Mouse (Mus musculus) spleen, postnatal 10 days (tissue): ENCODE data around the gene Olfr102.

Experiments used
- DNase-seq, 2 experiments: peaks; one replicate each; pipeline ENCODE4 v3.0.0; 2021 to 2022; ENCODE audit warnings: low spot score in 2 of 2

The Olfr102 gene

DNA sequence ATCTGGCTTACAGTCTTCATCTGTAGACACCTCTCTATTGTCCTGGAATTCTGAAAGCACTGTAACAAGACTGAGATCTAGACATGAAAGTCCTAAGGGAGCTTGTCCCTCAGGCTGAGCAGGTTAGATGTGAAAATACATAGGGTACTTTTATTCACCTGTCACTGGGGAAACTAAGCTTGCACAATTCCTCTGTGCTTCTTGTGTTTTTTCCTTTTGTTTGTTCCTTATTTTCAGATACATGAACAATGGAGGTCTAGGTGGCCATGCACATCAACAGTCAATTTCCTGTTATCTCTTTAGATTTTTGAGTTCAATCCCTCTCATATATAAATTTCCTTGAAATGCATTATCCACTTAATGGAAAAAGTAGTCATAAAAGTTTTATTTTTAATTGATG is at the start of gene Olfr102:
Gene Olfr102, minus strand, starts transcription at position 101 of the 400 bp plus-strand sequence.
- no peak for DNase-seq

DNA sequence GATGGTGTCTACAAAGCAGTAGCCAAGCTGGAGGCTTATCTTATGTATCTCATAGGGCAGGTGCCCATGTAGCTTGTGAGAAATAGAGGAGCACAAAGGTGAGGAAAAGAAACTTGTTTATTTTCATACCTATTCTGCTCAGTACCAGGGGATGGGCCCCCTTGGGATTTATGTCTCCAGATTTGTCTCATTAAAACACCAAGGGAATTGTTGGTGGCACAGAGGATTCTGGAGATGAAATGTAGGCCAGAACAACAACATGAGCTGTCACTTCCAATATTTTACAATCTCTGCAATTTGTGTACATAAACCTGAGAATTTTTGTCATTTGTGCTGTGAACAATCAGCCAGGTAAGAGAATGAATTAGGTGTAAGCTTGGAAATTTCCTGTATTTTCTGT is 42.4 kb upstream of the Olfr102 start, which contains the start of gene Olfr104-ps:
Gene Olfr104-ps, plus strand, starts transcription at position 301 of the 400 bp plus-strand sequence.
- DNase-seq: no peak

DNA sequence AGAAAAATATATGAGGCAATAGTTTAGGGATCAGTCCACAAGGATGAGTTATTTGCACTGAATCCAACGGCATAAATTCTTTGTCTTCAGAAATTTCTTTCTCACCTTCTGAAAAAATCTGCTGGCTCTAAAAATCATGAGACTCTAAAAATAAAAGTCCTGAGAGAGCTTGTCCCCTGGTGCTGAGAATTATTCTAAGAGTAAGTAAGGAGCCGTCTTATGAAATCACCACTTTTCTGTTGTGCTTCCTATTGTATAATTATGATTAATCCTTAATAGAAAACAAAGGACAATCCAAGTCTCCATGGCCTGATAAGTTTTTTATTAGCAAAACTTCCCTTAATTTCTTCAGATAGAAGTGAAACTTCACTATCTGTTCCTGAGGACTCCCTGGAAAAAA is 22.7 kb upstream of the Olfr102 start, which contains the start of gene Olfr103:
Gene Olfr103, minus strand, starts transcription at position 101 of the 400 bp plus-strand sequence.
- no peak for DNase-seq

DNA sequence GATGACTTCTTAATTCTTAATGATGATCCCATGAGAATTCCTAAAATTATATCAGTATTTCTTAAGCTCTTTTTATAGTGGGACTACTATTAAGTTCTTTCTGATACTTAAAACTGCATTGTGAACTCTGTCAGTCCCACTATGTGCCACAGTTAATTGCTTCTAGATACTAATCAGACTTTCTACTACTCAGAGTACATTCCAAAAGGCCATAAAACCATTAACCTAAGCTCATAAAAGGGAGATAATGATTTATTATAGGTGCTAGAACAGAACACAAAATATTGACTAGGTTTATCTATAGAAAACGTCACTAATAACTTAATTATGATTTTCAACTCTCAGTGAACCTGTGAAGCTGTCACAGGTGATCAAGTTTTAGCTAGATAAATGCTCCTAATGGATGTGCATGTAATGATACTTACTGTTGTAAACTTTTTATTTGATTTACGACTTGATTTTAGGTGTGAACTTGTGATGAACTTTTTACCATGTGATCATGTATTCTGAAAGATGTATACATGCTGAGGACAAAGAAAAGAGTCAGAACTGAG is 6.6 kb downstream of the Olfr102 start:
- DNase-seq: no peak

DNA sequence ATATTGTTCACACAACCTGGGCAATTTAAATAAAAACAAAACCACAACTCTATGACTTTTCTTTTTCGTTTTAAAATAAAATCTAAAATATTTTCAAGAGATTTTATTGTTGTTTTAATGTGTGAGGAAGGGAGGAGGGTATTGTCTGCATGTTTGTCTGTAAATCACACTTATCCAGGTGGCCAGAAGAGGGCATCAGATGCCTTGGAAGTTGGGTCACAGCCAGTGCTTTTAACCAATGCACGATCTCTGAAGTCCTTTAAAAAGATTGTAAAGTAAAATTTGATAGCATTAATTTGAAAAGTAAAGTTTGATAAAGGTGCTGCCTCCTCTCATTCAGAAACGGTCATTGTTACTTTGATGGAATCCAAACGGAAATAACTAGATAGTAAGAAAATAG is 8.4 kb downstream of the Olfr102 start:
- no peak for DNase-seq

DNA sequence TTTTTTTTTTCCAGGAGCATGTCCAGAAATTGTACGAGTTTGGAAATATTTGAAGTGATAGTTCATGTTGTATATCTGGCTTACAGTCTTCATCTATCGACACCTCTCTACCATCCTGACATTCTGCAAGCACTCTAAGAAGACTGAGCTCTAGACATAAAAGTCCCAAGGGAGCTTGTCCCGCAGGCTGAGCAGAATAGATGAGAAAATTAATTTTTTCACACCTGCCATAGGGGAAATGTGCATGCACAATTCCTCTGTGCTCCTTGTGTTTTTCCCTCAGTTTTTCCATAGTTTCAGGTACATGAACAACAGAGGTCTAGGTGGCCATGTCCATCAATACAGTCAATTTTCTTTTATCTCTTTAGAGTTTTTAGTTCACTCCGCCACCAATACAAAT is 12.6 kb downstream of the Olfr102 start, which contains the start of gene Olfr101:
Gene Olfr101, minus strand, starts transcription at position 101 of the 400 bp plus-strand sequence.
- DNase-seq: no peak

DNA sequence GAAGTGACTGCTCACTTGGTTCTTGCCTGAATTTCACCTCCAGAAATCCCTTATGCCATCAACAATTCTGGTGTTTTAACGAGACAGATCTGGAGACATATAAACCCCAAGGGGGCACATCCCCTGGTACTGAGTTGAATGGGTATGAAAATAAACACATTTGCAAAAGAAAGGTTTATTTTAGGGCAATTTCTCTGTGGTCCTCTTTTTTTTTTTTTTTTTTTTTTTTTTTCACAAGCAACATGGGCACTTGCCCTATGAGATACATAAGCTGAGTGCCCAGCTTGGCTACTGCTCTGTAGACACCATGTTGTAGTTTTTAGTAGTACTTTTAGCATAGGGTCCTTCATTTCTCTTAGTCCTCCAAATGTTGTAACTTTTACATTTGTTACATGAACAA is 33.5 kb downstream of the Olfr102 start, which contains the start of gene Olfr99:
Gene Olfr99, minus strand, starts transcription at position 101 of the 400 bp plus-strand sequence.
- DNase-seq: no peak

DNA sequence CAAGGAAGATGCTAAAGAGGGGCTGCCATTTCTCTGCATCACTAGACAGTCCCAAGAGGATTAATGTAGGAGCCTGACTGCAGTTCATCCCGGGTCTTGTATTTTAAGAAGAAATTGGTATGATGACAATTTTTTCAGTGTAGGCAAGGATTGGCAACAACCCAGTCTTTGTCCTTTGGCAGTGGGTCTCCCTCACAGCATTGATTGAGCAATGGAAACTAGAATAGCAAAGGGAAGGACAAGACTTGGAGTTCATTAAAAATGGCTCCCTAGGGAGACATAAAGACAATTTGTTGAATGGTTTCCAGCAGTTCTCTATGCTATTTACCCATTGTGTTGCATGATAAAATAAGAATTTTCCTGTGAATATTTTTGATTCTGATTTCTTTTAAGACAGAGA is 36.5 kb downstream of the Olfr102 start:
- no peak for DNase-seq

DNA sequence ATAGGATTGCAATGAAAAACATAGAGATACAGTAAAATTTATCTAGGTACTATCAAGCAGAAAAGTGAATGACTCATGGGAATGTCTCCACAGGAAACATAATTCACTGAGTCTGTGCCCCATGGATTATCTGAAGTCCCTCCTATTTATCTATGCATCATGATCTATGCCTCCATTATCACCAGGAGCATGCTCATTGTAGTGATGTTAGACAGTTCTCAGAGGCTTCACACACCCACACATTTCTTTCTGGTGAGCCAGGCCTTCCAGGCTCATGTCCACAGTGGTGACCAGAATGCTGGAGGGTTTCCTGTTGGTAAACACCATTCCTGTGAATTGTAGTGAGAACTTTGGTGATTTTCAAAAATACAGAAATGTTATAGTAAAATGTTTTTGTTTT is 40.3 kb downstream of the Olfr102 start:
- no peak for DNase-seq

DNA sequence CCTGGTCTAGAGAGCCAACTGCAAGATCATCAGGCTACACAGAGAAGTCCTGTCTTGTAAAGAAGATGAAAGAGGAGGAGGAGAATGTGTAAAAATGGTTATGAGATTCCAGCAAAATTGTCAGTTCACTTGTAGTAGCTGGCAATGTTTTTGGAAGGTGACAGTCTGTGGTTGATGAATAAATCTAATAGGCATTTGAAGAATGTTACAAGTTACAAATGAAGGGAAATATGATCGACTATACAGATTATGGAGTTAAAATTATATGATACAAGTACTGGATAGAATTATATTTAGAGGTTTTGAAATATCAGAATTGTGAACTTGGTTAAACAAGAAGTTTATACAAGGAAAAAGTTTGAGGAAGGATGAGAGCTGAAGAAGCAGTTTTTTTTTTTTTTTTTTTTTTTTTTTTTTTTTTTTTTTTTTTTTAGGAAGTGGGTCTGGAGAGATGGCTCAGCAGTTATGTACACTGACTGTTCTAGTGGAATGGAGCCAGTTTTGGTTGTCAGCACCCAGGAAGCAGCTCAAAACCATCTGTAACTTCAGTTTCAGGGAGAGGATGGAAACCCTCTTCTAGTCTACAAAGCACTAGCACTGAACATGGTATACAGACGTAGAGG is 41.1 kb downstream of the Olfr102 start:
- DNase-seq: no peak

DNA sequence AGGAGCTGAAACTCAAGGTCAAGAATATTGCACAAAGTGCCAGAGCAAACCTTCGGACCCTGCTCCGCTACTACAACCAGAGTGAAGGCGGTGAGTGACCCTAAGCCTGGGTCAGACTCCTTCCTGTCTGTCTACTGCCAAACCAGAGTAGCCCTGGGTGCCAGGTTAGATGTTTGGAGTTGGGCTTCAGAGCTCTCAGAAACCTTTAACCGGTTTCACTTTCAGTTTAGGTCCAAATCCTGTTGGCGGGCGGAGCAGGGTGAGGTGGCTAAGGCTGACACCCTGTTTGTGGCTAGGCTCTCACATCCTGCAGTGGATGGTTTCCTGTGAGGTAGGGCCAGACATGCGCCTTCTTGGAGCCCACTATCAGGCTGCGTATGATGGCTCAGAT is 46.2 kb downstream of the Olfr102 start:
- DNase-seq: peak in 1 of 2 experiments; percentile 65

DNA sequence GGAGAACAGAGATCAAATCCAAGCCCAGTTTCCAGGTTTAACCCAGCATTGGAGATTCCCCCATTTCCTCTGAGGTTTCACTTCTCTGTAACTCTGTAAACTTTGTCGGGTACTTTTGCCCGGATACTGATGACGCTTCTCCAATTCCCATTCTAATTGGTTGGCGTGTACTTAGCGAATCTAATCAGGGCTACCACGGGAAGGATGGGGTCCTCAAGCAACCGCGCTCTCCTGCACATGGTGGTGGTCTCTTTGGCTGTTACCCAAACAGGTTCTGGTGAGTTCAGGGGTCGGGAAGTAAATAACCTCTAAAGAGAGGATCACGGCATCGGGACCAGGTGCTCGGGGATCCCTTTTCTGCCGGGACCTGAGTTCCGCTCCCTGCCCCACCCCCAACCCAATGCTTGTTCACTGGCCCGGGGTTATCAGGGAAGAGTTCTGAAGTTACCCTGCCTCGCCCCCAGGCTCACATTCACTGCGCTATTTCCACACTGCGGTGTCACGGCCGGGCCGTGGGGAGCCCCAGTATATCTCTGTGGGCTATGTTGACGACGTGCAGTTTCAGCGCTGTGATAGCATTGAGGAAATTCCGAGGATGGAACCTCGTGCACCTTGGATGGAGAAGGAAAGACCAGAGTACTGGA is 46.7 kb downstream of the Olfr102 start, which contains the start of gene H2-M3:
Gene H2-M3, plus strand, starts transcription at position 163 of the 644 bp plus-strand sequence.
- peak; percentile 86 to 88 for DNase-seq

DNA sequence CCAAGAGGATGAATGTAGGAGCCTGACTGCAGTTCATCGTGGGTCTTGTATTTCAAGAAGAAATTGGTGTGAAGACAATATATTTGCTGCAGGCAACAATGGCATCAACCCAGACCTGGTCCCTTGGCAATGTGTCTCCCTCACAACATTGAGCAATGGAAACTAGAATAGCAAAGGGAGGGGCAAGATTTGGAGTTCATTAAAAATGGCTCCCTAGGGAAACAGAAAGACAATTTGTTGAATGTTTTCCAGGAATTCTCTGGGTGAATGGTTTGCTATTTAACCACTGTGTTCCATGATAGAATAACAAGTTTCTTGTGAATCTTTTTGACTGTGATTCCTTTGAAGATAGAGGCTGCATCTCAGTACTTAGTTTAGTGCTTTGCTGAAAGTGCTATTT is 53.2 kb downstream of the Olfr102 start, which contains the start of gene Olfr98:
Gene Olfr98, minus strand, starts transcription at position 124 of the 400 bp plus-strand sequence.
- no peak for DNase-seq
